Mouse (Mus musculus): Measurements from ENCODE around the gene Chd3.
"Not testable (repeated sequence)": the region's sequence is repeated elsewhere in the genome, so short reads cannot be mapped to it uniquely, and the experiment has no call there.

Gene Chd3

GRCm38 (mm10) chr11:69406867-69407723 lies 37.9 kb upstream of the Chd3 start:
- DNase-seq (ENCODE audit: low read depth, low spot score), result no peak

- no peak for DNase-seq (ENCODE audit: low read depth, low spot score)
Measured at GRCm38 (mm10) chr11:69406282-69406681, 37.1 kb upstream of the Chd3 start.

GRCm38 (mm10) chr11:69405397-69406200 lies 36.4 kb upstream of the Chd3 start:
- no peak for DNase-seq (ENCODE audit: low read depth, low spot score)

- no peak for DNase-seq (ENCODE audit: low read depth, low spot score)
Measured at GRCm38 (mm10) chr11:69404595-69405396, 35.6 kb upstream of the Chd3 start.

- DNase-seq (ENCODE audit: low read depth, low spot score), result no peak
Measured at GRCm38 (mm10) chr11:69403691-69404594, 34.7 kb upstream of the Chd3 start.

- DNase-seq (ENCODE audit: low read depth, low spot score), result no peak
Measured at GRCm38 (mm10) chr11:69401987-69402386, 32.8 kb upstream of the Chd3 start.

- DNase-seq (ENCODE audit: low read depth, low spot score), result peak; percentile 98
Measured at GRCm38 (mm10) chr11:69401210-69401637, 32.0 kb upstream of the Chd3 start.

- DNase-seq (ENCODE audit: low read depth, low spot score), result no peak
Measured at GRCm38 (mm10) chr11:69400083-69400850, 31.1 kb upstream of the Chd3 start.

GRCm38 (mm10) chr11:69399201-69400082 lies 30.2 kb upstream of the Chd3 start:
- no peak for DNase-seq (ENCODE audit: low read depth, low spot score)

GRCm38 (mm10) chr11:69398486-69399200 lies 29.4 kb upstream of the Chd3 start:
- no peak for DNase-seq (ENCODE audit: low read depth, low spot score)

- DNase-seq (ENCODE audit: low read depth, low spot score), result peak; percentile 32
Measured at GRCm38 (mm10) chr11:69398059-69398458, 28.9 kb upstream of the Chd3 start, which contains the start of gene Tmem88. Tmem88 (minus strand) TSS chr11:69398234.

- DNase-seq (ENCODE audit: low read depth, low spot score), result peak; percentile 45
Measured at GRCm38 (mm10) chr11:69397581-69398057, 28.4 kb upstream of the Chd3 start.

GRCm38 (mm10) chr11:69396772-69397171 lies 27.6 kb upstream of the Chd3 start:
- DNase-seq (ENCODE audit: low read depth, low spot score), result peak; percentile 29

GRCm38 (mm10) chr11:69395634-69396373 lies 26.6 kb upstream of the Chd3 start:
- peak; percentile 100 for DNase-seq (ENCODE audit: low read depth, low spot score)

- peak; percentile 98 for DNase-seq (ENCODE audit: low read depth, low spot score)
Measured at GRCm38 (mm10) chr11:69395235-69395633, 26.0 kb upstream of the Chd3 start, which contains the start of the genes Naa38 and Cyb5d1. Naa38 (plus strand) TSS chr11:69395487. Cyb5d1 (minus strand) TSS chr11:69395631.

- DNase-seq (ENCODE audit: low read depth, low spot score), result not testable (repeated sequence)
Measured at GRCm38 (mm10) chr11:69394591-69395167, 25.5 kb upstream of the Chd3 start.
